Comparison of ENCODE assay signal across 27 mouse cellular contexts in the genomic region with DNA sequence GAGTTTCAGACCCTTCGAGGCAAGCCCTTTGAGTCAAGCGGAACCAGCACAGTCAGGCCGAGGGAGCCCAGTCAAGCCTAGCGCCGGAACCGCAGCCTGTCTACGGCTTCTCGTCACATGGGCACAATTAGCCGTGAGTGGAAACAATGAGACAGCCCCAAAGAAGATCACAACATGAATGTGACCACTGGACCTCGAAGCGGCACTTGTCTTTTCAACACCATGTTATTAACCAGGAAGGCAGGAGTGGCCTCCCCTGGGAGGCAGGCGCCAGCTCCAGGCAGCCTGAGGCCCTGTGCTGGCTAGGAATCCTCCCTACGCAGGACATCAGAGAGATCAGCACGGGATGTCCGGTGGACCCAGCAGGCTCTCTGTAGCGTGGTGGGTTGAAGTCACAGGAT.
A peak's percentile ranks its signal among the peaks of the same experiment; 100 is the strongest.
DNase-seq lines count a peak whose midpoint lies in the region; ATAC-seq lines count a peak whose summit lies in the region.
"Had no signal": no experiment of that assay in that cellular context is flagged by ENCODE, and none has a peak within 500 bp of the region (broad histone marks: within the 10 kb centered on the region; RNA-seq: fewer than 3 reads in every experiment).

No protein-coding gene starts in this region.

- ATAC-seq in heart, embryonic 13.5 days (ENCODE audit: extremely low read depth, insufficient number of reproducible peaks, low FRiP score, low TSS enrichment) = no peak
- no peak for ATAC-seq in liver, embryonic 11.5 days (replicated peaks; ENCODE audit: low FRiP score)
- ATAC-seq: activated CD4-positive, CD25-positive, alpha-beta regulatory T cell, adult 4 months; forebrain, embryonic 16.5 days; inflammation-experienced regulatory T-cells, adult 6 months; liver, postnatal 0 days had no signal

- H3K9me3 ChIP-seq in heart, embryonic 13.5 days = no peaks in the 10 kb centered on the region
- H3K9me3 ChIP-seq in liver, embryonic 11.5 days (ENCODE audit: control insufficient read depth, low read length) = no peaks in the 10 kb centered on the region
- H3K9me3 ChIP-seq: embryonic facial prominence, embryonic 15.5 days; hindbrain, embryonic 13.5 days; limb, embryonic 10.5 days had no signal

- H3K4me2 ChIP-seq in heart, embryonic 13.5 days = no peak overlapping the region
- H3K4me2 ChIP-seq in liver, embryonic 11.5 days = no peak overlapping the region
- H3K4me2 ChIP-seq: embryonic facial prominence, embryonic 15.5 days; hindbrain, embryonic 13.5 days had no signal

- H3K9ac ChIP-seq in heart, embryonic 13.5 days = no peak overlapping the region
- no peak overlapping the region for H3K9ac ChIP-seq in liver, embryonic 11.5 days (ENCODE audit: low read depth, low read length)
- H3K9ac ChIP-seq: embryonic facial prominence, embryonic 15.5 days; hindbrain, embryonic 13.5 days; liver, postnatal 0 days had no signal

- DNase-seq in heart, adult 9 months (ENCODE audit: low spot score in 2 of 2) = no peak
- peak; percentile 31 for DNase-seq in liver, embryonic 11.5 days (ENCODE audit: low spot score)
- DNase-seq in liver = no peak
- peak; percentile 61 for DNase-seq in Muller cell, postnatal 12 days (ENCODE audit: inconsistent ontology term)
- DNase-seq in retina, postnatal 1 day = peak; percentile 61
- no peak for DNase-seq in adrenal gland, adult 8-10 months
- DNase-seq: adrenal gland, postnatal 10 days; B cell, adult 2 months; cerebellum, adult 2 months; cerebellum, postnatal 25 days; embryo, embryonic 11 days; gastrocnemius, postnatal 10 days; kidney, adult 8-10 months; kidney, postnatal 25 days; liver, postnatal 0 days; lung, postnatal 10 days; midbrain, embryonic 14.5 days; thymus, postnatal 14 days had no signal

- no peaks in the 10 kb centered on the region for H3K36me3 ChIP-seq in heart, embryonic 13.5 days
- no peaks in the 10 kb centered on the region for H3K36me3 ChIP-seq in liver, embryonic 11.5 days (ENCODE audit: control insufficient read depth, insufficient read depth, low read length)
- H3K36me3 ChIP-seq: embryonic facial prominence, embryonic 15.5 days; hindbrain, embryonic 13.5 days; limb, embryonic 10.5 days had no signal

- peaks cover 51% of the 10 kb centered on the region for H3K4me1 ChIP-seq in heart, embryonic 13.5 days
- no peaks in the 10 kb centered on the region for H3K4me1 ChIP-seq in liver, embryonic 11.5 days (replicated peaks; ENCODE audit: control insufficient read depth, insufficient read depth, low read length)

- 0 out of 2 replicates have a peak overlapping the region, but pooled peaks have one; percentile 17 for H3K27ac ChIP-seq in heart, embryonic 13.5 days (replicated peaks)
- no peak overlapping the region for H3K27ac ChIP-seq in liver, embryonic 11.5 days (ENCODE audit: low read depth, low read length)
- H3K27ac ChIP-seq: embryonic facial prominence, embryonic 15.5 days; hindbrain, embryonic 13.5 days; layer of hippocampus, adult 2 months; limb, embryonic 10.5 days; stomach, postnatal 0 days had no signal

- no peaks in the 10 kb centered on the region for H3K27me3 ChIP-seq in heart, embryonic 13.5 days (replicated peaks)
- H3K27me3 ChIP-seq in liver, embryonic 11.5 days (replicated peaks; ENCODE audit: control insufficient read depth, insufficient read depth, low read length) = no peaks in the 10 kb centered on the region
- H3K27me3 ChIP-seq: embryonic facial prominence, embryonic 15.5 days had no signal

- H3K4me3 ChIP-seq in heart, embryonic 13.5 days = no peak overlapping the region
- H3K4me3 ChIP-seq in liver, embryonic 11.5 days (ENCODE audit: low read depth, low read length) = no peak overlapping the region
- H3K4me3 ChIP-seq: embryonic facial prominence, embryonic 15.5 days; hindbrain, embryonic 13.5 days; layer of hippocampus, adult 2 months; limb, embryonic 10.5 days had no signal

- 53% methylated on average over 16 of the region's 16 CpGs for WGBS in heart, embryonic 13.5 days
- 85% methylated on average over 16 of the region's 16 CpGs for whole genome bisulfite sequencing in liver, embryonic 11.5 days

Comparison
In these comparisons a context has a peak if more than half of its experiments do, and no peak if none do; other contexts are left out.
1. DNase-seq: peak in liver, embryonic 11.5 days (single experiment), Muller cell, postnatal 12 days (single experiment) and retina, postnatal 1 day (single experiment); none in heart, adult 9 months (0 of 2), liver (single experiment) and adrenal gland, adult 8-10 months (single experiment).